Mouse (Mus musculus): ENCODE measurements around the gene Cyp2f2. TPM values are rescaled to one million over a fixed set of nuclear protein-coding genes. Genes with fewer than 3 reads are reported as not detected.

Gene Cyp2f2
- 1 to 10 TPM; 1.5 to 1.9 TPM for total RNA-seq (2021)
- long read RNA-seq, experiment 1: 0 reads
- long read RNA-seq, experiment 2, partial matches to known transcripts: 0 of 1 reads
- long read RNA-seq, experiment 2, other reads (novel, unspliced or antisense): 0 of 1 reads

DNA sequence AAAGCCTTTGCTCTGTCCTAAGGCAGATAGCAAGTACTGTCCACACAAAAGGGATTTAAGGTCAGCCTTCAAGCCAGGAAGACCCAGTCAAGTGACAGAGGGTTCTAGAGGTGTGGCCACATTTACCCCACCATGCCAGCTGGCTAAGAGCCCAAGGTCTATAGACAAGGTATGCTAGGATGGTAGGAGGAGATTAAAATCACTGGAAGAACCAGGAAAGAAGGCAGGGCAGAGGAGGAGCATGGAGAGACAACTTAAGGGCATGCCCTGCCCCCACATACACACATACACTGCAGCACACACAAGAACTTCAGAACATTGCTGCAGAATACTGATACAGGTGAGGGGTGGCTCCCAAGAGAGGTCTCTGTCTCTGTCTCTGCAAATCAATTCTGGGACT lies at the start of gene Cyp2f2:
TSS of gene Cyp2f2 (plus strand) at position 234 of the 400 bp plus-strand sequence.
- no peak for DNase-seq (ENCODE audit: low spot score)

GRCm38 (mm10) chr7:27078641-27079040 lies 41.1 kb upstream of the Cyp2f2 start:
- DNase-seq (ENCODE audit: low spot score): no peak

DNA sequence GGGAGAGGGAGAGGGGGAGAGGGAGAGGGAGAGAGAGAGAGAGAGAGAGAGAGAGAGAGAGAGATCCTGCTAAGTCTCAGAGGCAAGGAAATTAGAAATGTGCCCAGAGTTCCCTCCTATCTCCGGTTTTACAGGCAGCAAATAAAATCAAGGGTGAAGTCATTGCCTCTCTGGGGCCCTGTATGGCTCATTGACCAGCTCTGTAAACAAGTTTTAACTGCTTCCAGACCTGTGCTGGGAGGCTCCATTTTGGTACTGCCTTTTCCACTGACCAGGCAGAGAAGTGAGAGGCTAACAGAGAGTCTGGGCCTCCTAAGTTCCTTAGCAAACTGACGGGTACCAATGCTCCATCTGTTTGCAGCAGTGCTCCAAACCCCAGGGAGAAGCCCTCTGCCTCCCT lies 38.1 kb upstream of the Cyp2f2 start:
- no peak for DNase-seq (ENCODE audit: low spot score)

GRCm38 (mm10) chr7:27091039-27091438 lies 28.7 kb upstream of the Cyp2f2 start:
- DNase-seq (ENCODE audit: low spot score): no peak

- no peak for DNase-seq (ENCODE audit: low spot score)
Observed at GRCm38 (mm10) chr7:27092038-27092703, 27.5 kb upstream of the Cyp2f2 start.

- no peak for DNase-seq (ENCODE audit: low spot score)
Observed at GRCm38 (mm10) chr7:27092882-27093281, 26.8 kb upstream of the Cyp2f2 start.

- no peak for DNase-seq (ENCODE audit: low spot score)
Observed at GRCm38 (mm10) chr7:27104882-27105281, 14.8 kb upstream of the Cyp2f2 start.

DNA sequence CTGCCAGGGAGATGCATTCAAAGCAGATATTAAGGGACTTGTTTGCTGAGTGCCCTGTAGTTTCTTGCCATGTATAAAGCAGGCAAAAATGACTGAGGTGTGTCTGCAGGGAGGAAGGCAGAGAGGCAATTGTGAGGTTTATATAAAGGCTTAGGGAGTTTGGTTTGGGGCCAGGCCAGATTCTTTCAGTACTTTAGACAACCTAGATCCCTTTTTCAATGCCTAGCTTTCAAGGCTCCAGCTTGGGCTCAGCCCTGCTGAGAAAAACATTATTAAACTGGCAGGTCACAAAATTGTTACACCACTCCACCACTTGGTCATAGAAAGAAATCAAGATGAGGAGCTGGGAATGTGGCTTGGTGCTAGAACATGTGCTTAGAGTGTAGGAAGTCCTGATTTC lies 9.4 kb upstream of the Cyp2f2 start:
- DNase-seq (ENCODE audit: low spot score): no peak

- DNase-seq (ENCODE audit: low spot score): no peak
Observed at GRCm38 (mm10) chr7:27111038-27111437, 8.7 kb upstream of the Cyp2f2 start.

- no peak for DNase-seq (ENCODE audit: low spot score)
Observed at GRCm38 (mm10) chr7:27111987-27112386, 7.7 kb upstream of the Cyp2f2 start.

DNA sequence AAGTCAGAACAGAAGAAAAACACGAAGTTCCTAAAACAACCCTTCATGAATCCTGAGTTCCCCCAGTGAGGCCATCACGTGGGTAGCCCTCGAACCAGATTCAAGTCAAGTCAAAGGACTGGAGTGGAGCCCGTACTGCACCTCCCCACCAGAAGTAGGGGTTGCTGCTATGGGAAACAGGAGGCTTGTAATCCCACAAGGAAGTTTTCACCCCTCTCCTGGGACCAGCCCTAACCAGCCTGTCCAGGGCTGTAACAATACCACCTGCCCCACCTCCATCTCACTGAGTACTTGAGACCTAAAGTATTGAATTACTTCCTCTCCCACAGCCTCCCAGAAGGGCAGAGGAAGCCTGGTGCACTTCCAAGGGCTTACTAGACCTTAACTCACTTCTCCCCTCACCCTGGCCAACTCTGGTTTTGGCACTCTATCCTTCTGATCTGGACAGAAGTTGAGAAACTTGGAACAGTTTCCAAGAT lies 1.6 kb upstream of the Cyp2f2 start:
- peak; percentile 71 for DNase-seq (ENCODE audit: low spot score)

GRCm38 (mm10) chr7:27124305-27124832 lies 4.7 kb downstream of the Cyp2f2 start:
- DNase-seq (ENCODE audit: low spot score): no peak

DNA sequence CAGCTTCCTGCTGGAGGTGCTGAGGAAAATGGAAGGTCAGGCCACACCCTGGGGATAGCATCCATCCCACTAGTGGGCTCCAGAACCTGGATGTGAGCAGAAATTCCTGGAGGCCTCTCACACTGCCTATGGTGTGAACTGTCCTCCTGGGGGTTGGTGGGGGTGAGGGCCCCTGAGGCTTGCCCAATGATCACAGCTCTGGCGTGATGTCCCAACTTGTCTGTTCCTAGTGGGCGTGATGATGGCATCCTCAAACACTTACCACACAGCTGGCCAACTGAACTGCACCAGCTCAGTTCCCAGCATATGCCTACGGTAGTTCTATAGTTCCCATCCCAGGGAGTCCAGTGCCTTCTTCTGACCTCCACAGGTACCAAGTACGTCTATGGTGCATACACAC lies 5.3 kb downstream of the Cyp2f2 start:
- no peak for DNase-seq (ENCODE audit: low spot score)

DNA sequence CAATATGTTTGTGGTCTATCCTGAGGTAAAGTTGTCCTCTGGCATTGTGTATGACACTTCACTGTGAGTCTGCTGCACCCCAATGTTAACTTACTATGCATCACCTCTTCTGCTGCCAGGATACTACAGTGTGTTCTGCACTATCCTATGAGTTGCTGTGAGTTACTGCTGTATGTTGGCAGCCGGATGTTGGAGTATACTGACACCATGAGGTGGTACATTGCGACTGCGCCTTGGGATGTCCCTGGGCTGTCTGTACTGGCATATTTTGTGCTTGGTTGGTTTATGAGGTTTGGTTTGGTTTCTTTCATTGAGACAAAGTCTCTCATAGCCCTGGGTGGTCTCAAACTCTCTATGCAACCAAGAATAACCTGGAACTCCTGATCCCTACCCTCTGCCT lies 8.5 kb downstream of the Cyp2f2 start:
- peak; percentile 31 for DNase-seq (ENCODE audit: low spot score)

DNA sequence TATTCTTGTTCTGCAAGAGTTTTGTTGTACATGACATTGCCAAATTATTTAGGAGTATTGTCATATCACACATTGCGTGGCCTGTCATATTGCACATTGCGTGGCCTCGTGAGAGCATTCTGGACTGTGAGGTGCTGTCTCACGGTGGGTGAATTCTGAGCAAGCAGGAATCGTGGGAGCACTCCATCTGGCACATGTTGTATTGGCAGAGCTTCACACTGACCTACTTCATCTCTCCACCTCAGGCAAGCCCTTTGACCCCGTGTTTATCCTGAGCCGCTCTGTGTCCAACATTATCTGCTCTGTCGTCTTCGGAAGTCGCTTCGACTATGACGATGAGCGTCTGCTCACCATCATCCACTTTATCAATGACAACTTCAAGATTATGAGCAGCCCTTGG lies 9.2 kb downstream of the Cyp2f2 start:
- DNase-seq (ENCODE audit: low spot score): no peak

DNA sequence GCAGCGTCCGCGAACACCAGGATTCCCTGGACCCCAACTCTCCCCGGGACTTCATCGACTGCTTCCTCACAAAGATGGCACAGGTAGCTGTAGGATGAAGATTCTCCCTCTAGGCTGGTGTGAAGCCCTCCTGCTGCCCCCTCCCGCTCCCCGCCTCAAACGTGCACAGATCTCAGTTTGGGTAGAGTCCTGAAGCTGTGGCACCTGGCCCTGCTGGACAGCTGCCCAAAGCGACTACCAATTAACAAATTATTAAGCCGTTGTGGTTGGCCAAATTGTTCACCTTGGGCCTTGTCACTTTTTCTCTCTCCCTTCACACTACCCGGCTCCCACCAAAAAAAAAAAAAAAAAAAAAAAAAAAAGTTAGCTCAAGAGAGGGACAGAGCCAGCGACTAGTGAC lies 10.1 kb downstream of the Cyp2f2 start:
- DNase-seq (ENCODE audit: low spot score): no peak

- DNase-seq (ENCODE audit: low spot score): no peak
Observed at GRCm38 (mm10) chr7:27130521-27131370, 11.0 kb downstream of the Cyp2f2 start.

DNA sequence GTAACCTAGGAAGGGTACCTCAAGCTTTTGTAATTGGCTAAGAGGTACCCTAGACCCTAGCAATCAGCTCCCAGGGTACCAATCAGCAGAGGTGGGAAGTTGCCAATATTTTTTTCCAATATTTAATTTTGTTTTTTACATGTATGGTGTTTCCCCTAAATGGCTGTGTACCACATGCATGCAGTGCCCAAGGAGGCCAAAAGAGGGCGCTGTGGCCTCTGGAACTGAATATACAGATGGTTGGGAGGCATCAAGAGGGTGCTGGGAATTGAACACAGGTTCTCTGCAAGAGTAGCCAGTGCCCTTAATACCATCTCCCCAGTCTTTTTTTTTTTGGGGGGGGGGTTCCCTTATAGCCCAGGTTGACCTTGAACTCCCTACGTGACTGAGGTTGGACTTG lies 11.7 kb downstream of the Cyp2f2 start:
- DNase-seq (ENCODE audit: low spot score): no peak

DNA sequence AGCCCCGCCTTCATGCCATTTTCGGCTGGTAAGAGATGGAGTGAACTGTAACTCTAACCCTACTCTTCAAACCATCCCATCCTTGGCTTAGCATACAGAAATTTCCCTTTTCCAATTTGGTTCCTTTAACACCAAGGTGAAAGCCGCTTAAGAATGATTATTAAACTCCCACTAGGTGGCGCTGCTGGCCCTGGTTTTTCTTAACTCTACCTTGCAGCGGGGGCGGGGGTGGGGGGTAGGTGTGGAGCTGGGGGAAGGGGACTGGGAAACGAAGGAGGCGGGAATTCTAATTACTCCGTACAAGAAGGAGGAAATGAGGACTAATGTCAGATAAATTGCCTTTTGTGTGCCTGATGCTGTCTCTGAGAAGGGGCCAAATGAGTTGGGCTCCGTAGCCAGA lies 12.9 kb downstream of the Cyp2f2 start:
- DNase-seq (ENCODE audit: low spot score): peak; percentile 55

- DNase-seq (ENCODE audit: low spot score): no peak
Observed at GRCm38 (mm10) chr7:27133156-27133555, 13.4 kb downstream of the Cyp2f2 start.

GRCm38 (mm10) chr7:27133757-27134156 lies 14.0 kb downstream of the Cyp2f2 start:
- DNase-seq (ENCODE audit: low spot score): no peak

- DNase-seq (ENCODE audit: low spot score): no peak
Observed at GRCm38 (mm10) chr7:27136410-27136996, 16.8 kb downstream of the Cyp2f2 start.

Measured in gastrocnemius, adult 18-20 months (tissue).